Mouse (Mus musculus): ENCODE results near the gene Rbfox1. TPM values are rescaled to one million over a fixed set of nuclear protein-coding genes. Genes with fewer than 3 reads are reported as not detected.

Rbfox1 gene
- polyA plus RNA-seq, 1 experiment from 2014 or later, result 0.71 TPM

- Histone ChIP-seq H3K27me3 (ENCODE audit: poor library complexity, severe bottlenecking) (no peaks in the 10 kb centered on the region), H3K4me3 (no peak overlapping the region), H3K36me3 (replicated peaks) (no peaks in the 10 kb centered on the region), H3K4me1 (peaks cover 16% of the 10 kb centered on the region), H3K9me3 (peaks cover 3% of the 10 kb centered on the region; the same call in 1 of the 2 replicates), H3K27ac (no peak overlapping the region)
- peak; percentile 6 for DNase-seq (ENCODE audit: extremely low spot score, low spot score)
- 39% methylated on average over 5 of the region's 5 CpGs for WGBS
Measured at GRCm38 (mm10) chr16:6113836-6114475, 228.8 kb downstream of the Rbfox1 start.

GRCm38 (mm10) chr16:6119472-6119871 lies 234.3 kb downstream of the Rbfox1 start:
- Histone ChIP-seq H3K4me3 (no peak overlapping the region), H3K27me3 (ENCODE audit: poor library complexity, severe bottlenecking) (no peaks in the 10 kb centered on the region), H3K9me3 (peaks cover 5% of the 10 kb centered on the region; the same call in 1 of the 2 replicates), H3K27ac (no peak overlapping the region), H3K36me3 (replicated peaks) (no peaks in the 10 kb centered on the region), H3K4me1 (peaks cover under 1% of the 10 kb centered on the region; the same call in 1 of the 2 replicates)
- DNase-seq (ENCODE audit: extremely low spot score, low spot score), result no peak
- WGBS, result 67% methylated on average over 1 of the region's 1 CpGs

GRCm38 (mm10) chr16:6121232-6121631 lies 236.1 kb downstream of the Rbfox1 start:
- H3K9me3 ChIP-seq, result peaks cover 5% of the 10 kb centered on the region; the same call in 1 of the 2 replicates
- WGBS, result 96% methylated on average over 4 of the region's 4 CpGs
- no peaks in the 10 kb centered on the region for H3K27me3 ChIP-seq (ENCODE audit: poor library complexity, severe bottlenecking)
- no peak overlapping the region for H3K4me3 ChIP-seq
- no peaks in the 10 kb centered on the region for H3K4me1 ChIP-seq
- no peaks in the 10 kb centered on the region for H3K36me3 ChIP-seq (replicated peaks)
- no peak overlapping the region for H3K27ac ChIP-seq
- DNase-seq (ENCODE audit: extremely low spot score, low spot score), result no peak

DNA sequence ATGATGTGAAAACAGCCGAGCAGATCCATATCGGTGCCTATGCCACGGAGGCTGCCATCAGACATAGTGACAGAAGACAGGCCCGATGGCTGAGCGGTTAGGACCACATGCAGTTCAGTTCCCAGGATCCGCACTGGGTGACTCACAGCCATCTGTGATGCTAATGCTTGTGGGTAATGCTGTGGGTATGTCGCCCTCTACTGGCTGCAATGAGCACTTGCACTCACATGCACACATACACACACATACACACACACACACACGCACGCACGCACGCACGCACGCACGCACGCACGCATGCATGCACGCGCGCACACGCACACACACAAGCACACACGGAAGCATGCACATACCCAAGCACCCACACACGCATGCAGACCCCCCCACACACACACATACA lies 237.7 kb downstream of the Rbfox1 start:
- Histone ChIP-seq H3K36me3 (replicated peaks) (no peaks in the 10 kb centered on the region), H3K9me3 (peaks cover 5% of the 10 kb centered on the region; the same call in 1 of the 2 replicates), H3K4me1 (no peaks in the 10 kb centered on the region), H3K27me3 (ENCODE audit: poor library complexity, severe bottlenecking) (no peaks in the 10 kb centered on the region), H3K27ac (no peak overlapping the region), H3K4me3 (no peak overlapping the region)
- WGBS, result 95% methylated on average over 22 of the region's 22 CpGs
- no peak for DNase-seq (ENCODE audit: extremely low spot score, low spot score)

DNA sequence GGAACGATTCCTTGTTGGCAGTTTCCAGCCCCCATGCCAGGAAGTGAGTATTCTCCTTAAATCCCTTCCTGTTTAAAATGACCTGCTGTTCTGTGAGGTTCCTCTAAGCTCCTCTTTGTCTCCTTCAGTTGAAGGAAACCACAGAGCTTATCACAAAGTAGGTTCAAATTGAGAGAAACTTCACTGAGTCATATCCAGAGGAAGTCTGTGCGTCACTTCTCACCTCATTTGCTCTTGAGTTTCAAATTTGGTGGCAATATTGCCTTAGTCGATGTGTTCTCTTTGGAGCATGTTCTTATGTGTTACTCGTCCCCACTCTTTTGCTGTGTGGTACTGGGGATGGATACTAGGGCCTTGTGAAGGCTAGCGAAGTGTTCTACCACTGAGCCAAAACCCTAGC lies 243.2 kb downstream of the Rbfox1 start:
- Histone ChIP-seq H3K27ac (no peak overlapping the region), H3K36me3 (replicated peaks) (no peaks in the 10 kb centered on the region), H3K9me3 (no peaks in the 10 kb centered on the region), H3K27me3 (ENCODE audit: poor library complexity, severe bottlenecking) (no peaks in the 10 kb centered on the region), H3K4me1 (no peaks in the 10 kb centered on the region), H3K4me3 (no peak overlapping the region)
- 78% methylated on average over 5 of the region's 5 CpGs for WGBS
- no peak for DNase-seq (ENCODE audit: extremely low spot score, low spot score)

DNA sequence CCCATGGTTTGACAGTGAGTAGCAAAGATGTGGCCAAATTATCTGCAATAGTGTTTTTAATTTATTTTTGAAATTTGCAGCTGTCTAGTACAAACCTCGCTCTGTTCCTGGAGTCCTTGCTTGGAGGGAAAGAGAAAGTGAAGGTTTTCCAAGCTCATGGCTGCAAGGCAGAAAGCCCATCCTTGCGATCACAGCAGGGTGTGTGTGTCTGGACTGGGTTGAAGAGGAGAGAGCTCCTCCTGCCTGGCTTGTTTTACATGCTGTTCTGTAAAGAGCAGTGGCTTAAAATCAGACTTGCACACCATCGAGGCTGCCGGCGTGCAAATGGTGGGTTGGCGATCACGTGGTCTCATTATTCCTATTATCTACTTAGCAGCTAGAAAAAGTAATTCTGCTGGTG lies 249.9 kb downstream of the Rbfox1 start:
- H3K9me3 ChIP-seq, result no peaks in the 10 kb centered on the region
- H3K36me3 ChIP-seq (replicated peaks), result no peaks in the 10 kb centered on the region
- H3K27me3 ChIP-seq (ENCODE audit: poor library complexity, severe bottlenecking), result no peaks in the 10 kb centered on the region
- H3K4me1 ChIP-seq, result no peaks in the 10 kb centered on the region
- WGBS, result 95% methylated on average over 7 of the region's 7 CpGs
- DNase-seq (ENCODE audit: extremely low spot score, low spot score), result no peak
- no peak overlapping the region for H3K27ac ChIP-seq
- H3K4me3 ChIP-seq, result no peak overlapping the region

DNA sequence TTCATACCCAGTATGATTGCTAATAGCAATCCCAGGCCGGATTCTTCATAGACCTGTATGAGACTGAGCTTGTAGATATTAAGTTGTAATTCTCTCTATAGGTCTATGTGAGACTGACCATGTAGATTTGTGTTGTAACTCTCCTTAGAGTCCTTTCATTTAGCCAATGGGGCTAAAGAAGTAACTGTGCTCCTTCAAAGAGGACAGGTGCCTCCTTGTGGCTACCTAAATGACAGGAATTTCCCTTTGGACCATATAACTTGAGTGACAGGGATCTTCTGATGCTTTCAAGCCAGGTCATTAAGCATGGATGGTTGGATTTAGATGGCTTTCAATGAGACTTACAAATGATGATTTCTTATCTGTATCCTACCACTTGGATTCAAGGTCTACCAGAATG lies 254.3 kb downstream of the Rbfox1 start:
- H3K4me3 ChIP-seq, result no peak overlapping the region
- WGBS, result 85% methylated on average over 1 of the region's 1 CpGs
- no peaks in the 10 kb centered on the region for H3K9me3 ChIP-seq
- no peak for DNase-seq (ENCODE audit: extremely low spot score, low spot score)
- no peaks in the 10 kb centered on the region for H3K36me3 ChIP-seq (replicated peaks)
- no peak overlapping the region for H3K27ac ChIP-seq
- H3K4me1 ChIP-seq, result no peaks in the 10 kb centered on the region
- H3K27me3 ChIP-seq (ENCODE audit: poor library complexity, severe bottlenecking), result no peaks in the 10 kb centered on the region

- Histone ChIP-seq H3K36me3 (replicated peaks) (no peaks in the 10 kb centered on the region), H3K4me3 (no peak overlapping the region), H3K27ac (no peak overlapping the region), H3K27me3 (ENCODE audit: poor library complexity, severe bottlenecking) (no peaks in the 10 kb centered on the region), H3K4me1 (0 out of 2 replicates have a peak, but pooled peaks cover 8% of the 10 kb centered on the region), H3K9me3 (no peaks in the 10 kb centered on the region)
- WGBS, result 84% methylated on average over 7 of the region's 7 CpGs
- DNase-seq (ENCODE audit: extremely low spot score, low spot score), result no peak
Measured at GRCm38 (mm10) chr16:6147957-6148356, 262.8 kb downstream of the Rbfox1 start.

GRCm38 (mm10) chr16:6149345-6149744 lies 264.2 kb downstream of the Rbfox1 start:
- no peaks in the 10 kb centered on the region for H3K9me3 ChIP-seq
- 0 out of 2 replicates have a peak, but pooled peaks cover 8% of the 10 kb centered on the region for H3K4me1 ChIP-seq
- no peak overlapping the region for H3K4me3 ChIP-seq
- H3K27me3 ChIP-seq (ENCODE audit: poor library complexity, severe bottlenecking), result no peaks in the 10 kb centered on the region
- H3K36me3 ChIP-seq (replicated peaks), result no peaks in the 10 kb centered on the region
- 89% methylated on average over 4 of the region's 4 CpGs for WGBS
- H3K27ac ChIP-seq, result no peak overlapping the region
- DNase-seq (ENCODE audit: extremely low spot score, low spot score), result no peak

DNA sequence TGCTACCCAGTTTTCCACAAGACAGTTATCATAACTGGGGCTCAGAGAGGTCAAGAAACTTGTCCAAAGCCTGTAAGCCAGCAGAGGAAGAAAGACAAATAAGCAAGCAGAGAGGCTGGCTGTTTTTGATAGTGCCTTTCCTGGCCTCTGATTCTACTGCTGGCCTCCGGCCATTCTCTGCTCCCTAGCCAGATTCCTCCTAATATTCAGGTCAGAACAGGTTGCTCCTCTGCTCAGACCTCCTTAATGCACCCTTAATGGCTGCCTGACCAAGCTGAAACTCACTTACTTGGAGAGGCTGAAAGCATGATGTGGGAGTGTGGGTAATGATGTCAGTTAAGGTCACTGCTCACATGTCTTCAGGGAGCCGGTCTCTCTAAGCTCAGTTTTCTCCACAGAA lies 270.4 kb downstream of the Rbfox1 start:
- DNase-seq (ENCODE audit: extremely low spot score, low spot score), result no peak
- peaks cover 5% of the 10 kb centered on the region for H3K4me1 ChIP-seq
- H3K27ac ChIP-seq, result no peak overlapping the region
- H3K4me3 ChIP-seq, result no peak overlapping the region
- H3K36me3 ChIP-seq (replicated peaks), result no peaks in the 10 kb centered on the region
- H3K27me3 ChIP-seq (ENCODE audit: poor library complexity, severe bottlenecking), result no peaks in the 10 kb centered on the region
- no peaks in the 10 kb centered on the region for H3K9me3 ChIP-seq
- 84% methylated on average over 2 of the region's 2 CpGs for WGBS

- H3K9me3 ChIP-seq, result no peaks in the 10 kb centered on the region
- DNase-seq (ENCODE audit: extremely low spot score, low spot score), result no peak
- H3K27me3 ChIP-seq (ENCODE audit: poor library complexity, severe bottlenecking), result no peaks in the 10 kb centered on the region
- no peak overlapping the region for H3K27ac ChIP-seq
- no peaks in the 10 kb centered on the region for H3K4me1 ChIP-seq
- no peak overlapping the region for H3K4me3 ChIP-seq
- H3K36me3 ChIP-seq (replicated peaks), result no peaks in the 10 kb centered on the region
- WGBS, result 93% methylated on average over 4 of the region's 4 CpGs
Measured at GRCm38 (mm10) chr16:6164476-6164875, 279.3 kb downstream of the Rbfox1 start.

GRCm38 (mm10) chr16:6169346-6169745 lies 284.2 kb downstream of the Rbfox1 start:
- Histone ChIP-seq H3K36me3 (replicated peaks) (no peaks in the 10 kb centered on the region), H3K9me3 (no peaks in the 10 kb centered on the region), H3K4me1 (no peaks in the 10 kb centered on the region), H3K4me3 (no peak overlapping the region), H3K27me3 (ENCODE audit: poor library complexity, severe bottlenecking) (no peaks in the 10 kb centered on the region), H3K27ac (no peak overlapping the region)
- 92% methylated on average over 5 of the region's 5 CpGs for WGBS
- DNase-seq (ENCODE audit: extremely low spot score, low spot score), result no peak

- no peak overlapping the region for H3K27ac ChIP-seq
- 92% methylated on average over 9 of the region's 9 CpGs for WGBS
- no peak overlapping the region for H3K4me3 ChIP-seq
- no peaks in the 10 kb centered on the region for H3K27me3 ChIP-seq (ENCODE audit: poor library complexity, severe bottlenecking)
- DNase-seq (ENCODE audit: extremely low spot score, low spot score), result no peak
- H3K4me1 ChIP-seq, result no peaks in the 10 kb centered on the region
- no peaks in the 10 kb centered on the region for H3K36me3 ChIP-seq (replicated peaks)
- H3K9me3 ChIP-seq, result no peaks in the 10 kb centered on the region
Measured at GRCm38 (mm10) chr16:6180819-6181218, 295.7 kb downstream of the Rbfox1 start.

GRCm38 (mm10) chr16:6182329-6182728 lies 297.2 kb downstream of the Rbfox1 start:
- Histone ChIP-seq H3K36me3 (replicated peaks) (no peaks in the 10 kb centered on the region), H3K4me1 (no peaks in the 10 kb centered on the region), H3K9me3 (no peaks in the 10 kb centered on the region), H3K27me3 (ENCODE audit: poor library complexity, severe bottlenecking) (no peaks in the 10 kb centered on the region), H3K4me3 (no peak overlapping the region), H3K27ac (no peak overlapping the region)
- DNase-seq (ENCODE audit: extremely low spot score, low spot score), result no peak

Measured in forebrain, embryonic 10.5 days (tissue).